Mouse (Mus musculus): ENCODE results near the gene Ovol2. TPM values are rescaled to one million over a fixed set of nuclear protein-coding genes. Genes with fewer than 3 reads are reported as not detected.
"Not testable (repeated sequence)": the region's sequence is repeated elsewhere in the genome, so short reads cannot be mapped to it uniquely, and the experiment has no call there.

The Ovol2 gene
- total RNA-seq (2021) = not detected
- long read RNA-seq, experiment 1 = 0 reads
- long read RNA-seq, experiment 2 = 0 reads

DNA sequence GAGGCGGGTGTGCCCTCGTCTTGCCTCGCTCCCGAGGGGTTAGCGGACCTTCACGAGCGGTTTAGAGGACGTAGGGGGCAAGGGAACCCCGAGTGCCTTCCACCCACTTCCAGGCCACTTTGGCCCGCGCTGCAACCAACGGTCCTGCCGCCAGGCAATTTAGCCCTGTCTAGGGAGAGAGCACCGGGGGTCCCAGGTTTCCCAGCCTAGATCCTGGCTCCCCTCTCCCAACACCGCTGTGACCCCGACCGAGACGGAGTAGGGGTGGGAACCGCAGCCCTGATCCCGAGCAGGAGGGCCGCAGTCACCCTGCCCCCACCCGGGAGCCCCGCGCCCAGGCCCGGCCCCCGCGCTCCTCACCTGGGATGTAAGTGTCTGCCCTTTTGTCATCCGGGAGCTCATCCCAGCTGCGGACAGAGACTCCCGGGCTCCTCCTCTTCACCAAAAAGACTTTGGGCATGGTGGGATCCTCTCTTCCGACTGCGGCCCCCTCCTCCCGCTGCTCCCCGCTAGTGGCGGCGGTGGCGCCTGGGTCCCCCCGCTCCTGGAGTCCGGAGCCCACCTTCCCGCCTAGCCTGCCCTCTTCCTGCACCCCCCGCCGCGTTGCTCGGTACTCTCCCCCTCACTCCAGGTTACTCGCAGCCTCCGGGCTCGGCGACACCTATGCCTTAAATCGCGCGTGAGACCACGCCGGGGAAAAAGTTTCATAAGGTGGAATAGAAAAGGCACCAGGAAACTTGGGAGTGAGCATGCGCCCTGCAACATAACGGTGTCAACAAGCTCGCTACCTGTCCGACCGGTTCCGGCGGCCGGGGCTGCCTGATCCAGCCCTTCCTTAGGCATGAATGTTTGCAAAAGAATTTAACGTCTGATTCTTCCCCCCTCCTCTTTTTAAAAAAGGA, at the start of gene Ovol2:
TSS of gene Ovol2 (minus strand) at position 746 of the 902 bp plus-strand sequence.
- no peak for DNase-seq

- no peak for DNase-seq
These were observed 49.8 kb upstream of the Ovol2 start for GRCm38 (mm10) chr2:144381741-144382140.

DNA sequence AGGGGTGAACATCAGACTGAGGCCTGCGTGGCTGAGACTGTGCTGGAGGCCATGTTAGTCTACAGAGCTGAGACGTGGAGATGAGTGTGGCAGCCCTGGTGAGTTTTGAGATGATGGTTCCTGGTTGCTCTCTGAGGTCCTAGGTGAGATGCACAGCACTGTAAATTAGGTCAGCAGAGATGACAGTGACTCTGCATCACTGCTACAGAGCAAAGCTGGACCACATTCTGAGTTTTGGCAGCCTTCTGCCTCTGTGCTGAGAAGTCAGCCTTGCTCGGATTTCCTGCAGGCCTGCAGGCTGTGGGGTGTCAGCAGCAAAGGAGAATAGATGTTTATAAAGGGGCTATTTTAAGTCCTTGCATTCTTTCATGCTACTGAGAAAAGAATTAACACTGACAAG, 49.3 kb upstream of the Ovol2 start:
- no peak for DNase-seq

DNA sequence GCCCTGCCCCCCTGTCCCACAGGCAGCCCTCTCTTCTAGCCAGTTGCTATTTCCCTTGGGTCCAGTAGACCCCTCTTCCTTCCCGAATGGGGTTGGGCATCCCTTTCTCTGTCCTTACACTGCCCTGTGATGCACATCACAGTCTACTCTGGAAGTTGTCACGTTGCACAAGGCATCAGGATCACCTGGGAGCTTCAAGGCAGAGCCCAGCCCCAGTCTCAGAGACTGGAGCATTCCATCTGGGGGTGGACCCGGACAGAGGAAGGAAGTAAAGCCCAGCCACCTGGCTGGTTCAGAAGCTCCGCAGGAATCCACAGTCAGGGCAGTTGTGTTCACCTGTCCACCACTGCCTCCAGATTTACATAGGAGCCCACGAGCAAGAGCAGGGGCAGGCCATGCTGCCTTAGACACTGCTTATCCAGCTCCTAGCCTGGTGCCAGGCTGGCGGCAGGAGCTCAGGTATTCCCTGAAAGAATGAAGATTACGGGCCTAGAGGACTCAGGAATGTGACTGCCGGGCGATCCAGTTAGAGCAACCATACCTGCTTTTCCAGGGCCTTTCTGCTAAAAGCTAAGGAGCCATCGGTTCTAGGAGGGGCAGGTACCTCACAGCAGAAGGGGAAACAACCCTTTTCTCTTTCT, 43.2 kb upstream of the Ovol2 start:
- no peak for DNase-seq

DNA sequence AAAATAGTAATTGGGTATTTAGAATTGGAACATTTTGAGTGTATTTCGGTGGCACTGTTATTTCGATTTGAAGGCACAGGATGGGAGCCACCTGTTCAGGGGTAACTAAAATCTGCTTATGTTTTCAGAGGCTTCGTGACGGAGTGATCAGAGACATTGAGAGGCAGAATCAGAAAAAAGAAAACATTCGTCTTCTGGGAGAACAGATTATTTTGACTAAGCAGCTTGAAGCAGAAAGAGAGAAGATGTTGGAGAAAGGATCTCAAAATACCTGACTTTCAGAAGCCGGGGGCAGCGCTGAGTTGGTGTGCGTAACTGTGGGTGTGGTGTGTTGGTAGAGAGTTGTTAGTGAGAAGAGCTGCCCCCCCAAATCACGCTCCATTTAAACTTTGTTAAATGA, 41.1 kb upstream of the Ovol2 start:
- DNase-seq = no peak

DNA sequence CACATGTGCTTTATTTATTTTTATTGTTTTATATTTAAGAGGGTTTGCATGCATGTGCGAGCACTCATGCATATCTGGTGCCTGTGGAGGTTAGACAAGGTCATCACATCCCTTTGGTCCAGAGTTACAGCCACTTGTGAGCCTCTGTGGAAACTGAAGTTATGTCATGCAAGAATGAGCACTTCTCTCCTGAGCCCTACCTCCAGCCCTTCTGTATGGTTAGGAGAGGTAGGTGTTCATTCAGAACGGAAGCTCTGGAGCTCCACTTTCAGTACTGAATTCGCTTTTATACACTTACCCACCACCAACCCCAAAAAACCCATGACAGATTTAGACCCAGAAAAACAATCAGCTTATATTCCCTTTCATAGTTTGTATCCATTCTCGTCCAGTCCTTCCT, 39.6 kb upstream of the Ovol2 start:
- no peak for DNase-seq

GRCm38 (mm10) chr2:144369511-144369910, 37.6 kb upstream of the Ovol2 start:
- DNase-seq = no peak

- peak; percentile 80 to 88 for DNase-seq
These were observed 37.1 kb upstream of the Ovol2 start for GRCm38 (mm10) chr2:144369020-144369421.

DNA sequence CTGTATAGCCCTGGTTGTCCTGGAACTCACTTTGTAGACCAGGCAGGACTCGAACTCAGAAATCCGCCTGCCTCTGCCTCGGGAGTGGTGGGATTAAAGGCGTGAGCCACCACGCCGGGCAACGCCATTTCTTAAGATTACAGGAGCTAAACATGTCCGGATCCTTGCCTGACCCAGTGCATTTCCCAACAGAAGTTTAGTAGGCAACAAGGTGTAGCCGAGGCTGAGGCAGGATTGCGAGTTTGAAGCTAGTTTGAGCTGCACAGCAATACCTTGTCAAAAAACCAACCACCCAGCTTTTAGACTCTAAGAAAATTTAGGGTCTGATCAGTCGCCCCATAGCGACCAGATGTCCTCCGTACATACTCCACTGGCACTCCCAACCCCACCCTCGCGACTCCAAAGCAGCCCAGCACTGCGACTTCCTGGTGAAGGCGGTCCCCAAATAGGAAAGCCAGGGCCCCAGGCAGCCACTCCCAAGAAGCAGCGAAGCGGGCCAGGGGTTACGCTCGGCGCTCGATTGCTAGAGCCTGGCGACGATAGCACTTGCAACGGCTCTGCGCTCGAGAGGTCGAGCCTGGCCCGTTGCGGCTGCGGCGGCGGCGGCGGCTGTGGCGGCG, 36.6 kb upstream of the Ovol2 start, which contains the start of the genes Kat14 and Pet117:
TSS of gene Kat14 (plus strand) at position 584 of the 620 bp plus-strand sequence.
TSS of gene Pet117 (plus strand) at position 597 of the 620 bp plus-strand sequence.
- peak; percentile 97 to 98 for DNase-seq

DNA sequence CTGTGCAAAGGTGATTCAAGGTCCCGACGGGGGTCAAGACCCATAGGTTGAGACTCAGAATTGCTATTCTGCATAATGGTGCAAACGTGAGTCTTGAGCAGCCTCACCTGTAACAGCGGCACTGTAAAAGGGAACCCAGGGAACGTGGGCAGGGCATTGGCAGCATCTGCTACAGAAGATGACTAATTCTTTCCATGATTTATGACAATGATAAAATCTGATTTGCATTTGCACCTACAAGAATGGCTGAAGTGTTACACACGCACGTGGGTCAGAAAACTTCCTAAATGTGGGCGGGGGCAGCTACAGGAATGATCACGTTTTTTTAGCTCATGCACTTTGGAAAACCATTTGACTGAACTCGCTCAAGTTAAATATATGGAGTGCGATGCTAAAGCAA, 20.9 kb upstream of the Ovol2 start:
- DNase-seq = no peak

DNA sequence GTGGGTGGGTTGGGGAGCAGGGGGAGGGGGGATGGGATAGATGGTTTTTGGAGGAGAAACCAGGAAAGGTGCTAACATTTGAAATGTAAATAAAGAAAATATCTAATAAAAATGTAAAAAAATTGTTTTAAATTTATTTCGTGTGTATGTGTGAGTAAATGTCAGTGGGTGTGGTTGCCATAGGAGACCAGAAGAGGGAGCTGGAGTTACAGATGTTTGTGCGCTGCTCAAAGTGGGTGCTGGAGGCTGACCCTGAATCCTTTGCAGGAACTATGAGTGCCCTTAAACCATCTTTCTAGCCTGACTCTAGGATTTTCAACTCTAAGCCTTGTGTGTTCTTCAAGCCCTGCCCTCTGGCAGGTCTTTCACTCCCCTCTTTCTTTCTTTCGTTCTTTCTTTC, 16.6 kb upstream of the Ovol2 start:
- DNase-seq = no peak

GRCm38 (mm10) chr2:144343158-144343557, 11.2 kb upstream of the Ovol2 start:
- no peak for DNase-seq

DNA sequence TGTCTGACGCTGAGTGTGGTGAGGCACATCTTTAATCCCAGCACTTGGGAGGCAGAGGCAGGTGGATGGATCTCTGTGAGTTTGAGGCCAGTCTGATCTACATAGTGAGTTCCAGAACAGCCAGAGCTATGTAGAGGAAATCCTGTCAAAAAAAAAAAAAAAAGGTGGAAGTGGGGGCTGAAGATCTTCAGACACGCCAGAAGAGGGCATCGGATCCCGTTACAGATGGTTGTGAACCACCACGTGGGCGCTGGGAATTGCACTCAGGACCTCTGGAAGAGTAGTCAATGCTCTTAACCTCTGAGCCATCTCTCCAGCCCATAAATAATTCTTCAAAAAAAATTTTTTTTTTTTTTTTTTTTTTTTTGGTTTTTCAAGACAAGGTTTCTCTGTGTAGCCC, 6.2 kb upstream of the Ovol2 start:
- not testable (repeated sequence) for DNase-seq

DNA sequence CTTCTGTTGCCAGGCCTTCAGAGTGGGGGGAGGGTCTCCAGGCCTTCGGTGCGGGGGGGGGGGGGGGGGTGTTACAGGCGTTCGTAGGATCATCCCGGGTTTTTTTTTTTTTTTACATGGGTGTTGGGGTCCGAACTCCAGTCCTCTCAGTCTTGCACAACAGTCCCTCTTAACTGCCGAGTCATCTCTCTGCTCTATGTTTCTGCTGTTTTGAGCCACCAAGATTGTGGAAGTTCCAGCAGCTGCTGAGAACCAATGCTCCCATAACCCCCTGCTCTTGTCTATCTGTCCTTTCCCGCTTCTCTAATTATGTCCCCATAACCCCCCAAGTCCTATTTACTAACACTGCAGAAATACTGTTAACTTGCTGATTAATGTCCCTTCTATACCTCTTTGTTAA, 5.8 kb upstream of the Ovol2 start:
- DNase-seq = no peak

- no peak for DNase-seq
These were observed 5.3 kb upstream of the Ovol2 start for GRCm38 (mm10) chr2:144337230-144337629.

DNA sequence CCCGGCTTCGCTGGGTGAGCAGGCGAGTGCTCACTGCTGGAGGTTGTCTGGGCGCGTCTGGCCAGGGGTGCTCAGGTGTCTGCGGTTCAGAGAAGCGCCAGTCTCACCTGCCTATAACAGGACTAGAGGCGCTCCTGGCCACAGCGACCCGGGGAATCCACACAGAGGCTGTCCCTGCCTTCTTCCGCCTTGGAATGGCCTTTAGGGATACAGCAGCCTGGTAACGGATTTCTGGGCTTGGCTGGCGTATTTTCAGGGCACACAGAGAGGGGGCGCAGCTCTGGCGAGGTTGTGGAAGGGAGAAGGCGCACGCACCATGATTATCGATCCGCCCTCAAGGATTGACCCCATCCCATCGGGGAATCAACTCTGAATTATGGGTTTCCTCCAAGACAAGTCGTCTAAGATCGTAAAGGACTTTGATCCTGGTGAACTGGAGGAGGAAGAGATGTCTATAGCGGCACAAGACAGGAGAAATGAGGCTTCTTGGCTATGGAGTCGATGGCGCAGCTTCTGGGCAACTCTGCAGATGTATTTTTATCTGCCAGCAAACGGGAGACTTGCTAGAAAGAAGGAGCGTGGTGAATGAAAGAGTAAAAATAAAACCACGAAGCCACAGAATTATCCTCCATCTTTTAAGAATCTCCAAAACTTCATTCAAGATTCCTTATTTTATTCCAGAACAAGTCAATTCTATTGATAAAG, 1.3 kb upstream of the Ovol2 start:
- no peak for DNase-seq

DNA sequence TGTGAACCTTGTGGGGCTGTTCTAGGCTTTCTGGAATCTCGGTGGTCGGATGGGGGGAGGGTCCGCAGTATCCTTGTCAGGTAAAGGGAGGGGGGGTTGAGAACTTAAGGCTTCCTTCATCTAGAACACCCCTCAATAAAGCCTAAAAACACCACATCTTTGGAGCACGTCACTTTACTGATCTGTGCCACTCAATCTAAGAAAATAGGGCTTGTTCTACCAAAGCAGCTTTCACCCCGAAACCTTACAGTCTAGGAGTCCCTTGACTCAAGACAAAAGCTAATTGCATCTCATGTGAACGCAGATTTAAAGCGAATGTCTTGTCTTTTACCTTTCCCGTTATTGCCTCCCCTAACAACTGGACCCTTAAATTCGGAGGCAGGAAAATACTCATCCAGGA, 540 bp upstream of the Ovol2 start:
- DNase-seq = no peak

- DNase-seq = peak in 1 of 2 experiments; percentile 15
These were observed 980 bp downstream of the Ovol2 start for GRCm38 (mm10) chr2:144330960-144331371.

DNA sequence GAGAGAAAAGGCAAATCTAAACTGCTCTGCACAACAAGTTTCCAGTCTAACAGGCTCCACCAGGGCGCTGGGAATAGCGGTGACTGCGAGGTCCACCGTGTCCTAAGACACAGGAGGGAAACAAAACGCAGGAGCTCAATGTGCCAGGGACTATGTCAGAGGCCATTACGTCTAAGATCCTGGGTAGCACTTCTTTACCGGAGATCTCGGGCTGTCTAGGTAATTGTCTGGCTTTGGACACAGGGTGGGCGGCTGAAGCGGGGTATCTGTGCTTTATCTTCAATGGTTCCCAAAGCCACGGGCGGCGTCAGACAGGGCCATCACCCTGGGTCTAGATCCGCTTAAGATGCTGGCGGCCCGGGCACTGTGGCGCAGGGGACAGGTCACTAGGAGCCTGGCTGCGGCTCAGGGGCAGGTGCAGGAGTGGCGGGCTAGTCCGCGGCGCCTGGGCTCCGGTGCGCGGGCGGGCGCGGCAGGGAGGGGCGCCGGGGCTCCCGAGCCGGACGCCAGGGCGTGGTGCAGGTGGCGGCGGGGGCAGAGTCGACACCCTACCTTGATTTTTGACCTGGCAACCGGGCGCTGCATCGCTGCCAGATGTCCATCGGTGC, 1.5 kb downstream of the Ovol2 start:
- peak in 1 of 2 experiments; percentile 10 for DNase-seq

GRCm38 (mm10) chr2:144329937-144330336, 2.0 kb downstream of the Ovol2 start:
- DNase-seq = no peak

- DNase-seq = no peak
These were observed 2.5 kb downstream of the Ovol2 start for GRCm38 (mm10) chr2:144329451-144329850.

- no peak for DNase-seq
These were observed 7.7 kb downstream of the Ovol2 start for GRCm38 (mm10) chr2:144324218-144324617.
